Comparison of ENCODE assay signal across 8 mouse cellular contexts in genomic region chr17:45678106-45678505, GRCm38 (mm10). TPM values are rescaled to one million over a fixed set of nuclear protein-coding genes. Genes with fewer than 3 reads are reported as not detected.
DNase-seq lines count a peak whose midpoint lies in the region; ATAC-seq lines count a peak whose summit lies in the region.

No protein-coding gene starts in this region.

- H3K27ac ChIP-seq in hindbrain, embryonic 14.5 days, result no peak overlapping the region
- no peak overlapping the region for H3K27ac ChIP-seq in hindbrain, embryonic 12.5 days
- no peak overlapping the region for H3K27ac ChIP-seq in embryonic facial prominence, embryonic 11.5 days (replicated peaks; ENCODE audit: low read depth, low read length)
- no peak overlapping the region for H3K27ac ChIP-seq in limb, embryonic 10.5 days

- peak; percentile 49 for DNase-seq in hindbrain, embryonic 14.5 days (ENCODE audit: low spot score)
- DNase-seq in adrenal gland, adult 2 months, result peak; percentile 53
- DNase-seq in embryonic facial prominence, embryonic 11.5 days (ENCODE audit: low spot score), result peak; percentile 73
- DNase-seq in limb, embryonic 10.5 days (ENCODE audit: low spot score), result peak; percentile 84
- DNase-seq in retina, embryonic 14.5 days (ENCODE audit: low spot score), result peak; percentile 88

- WGBS in hindbrain, embryonic 14.5 days, result 42% methylated on average over 7 of the region's 7 CpGs
- WGBS in hindbrain, embryonic 12.5 days, result 27% methylated on average over 7 of the region's 7 CpGs
- WGBS in embryonic facial prominence, embryonic 11.5 days, result 32% methylated on average over 7 of the region's 7 CpGs
- 44% methylated on average over 7 of the region's 7 CpGs for WGBS in limb, embryonic 10.5 days

- H3K4me1 ChIP-seq in hindbrain, embryonic 14.5 days (replicated peaks; ENCODE audit: control insufficient read depth, insufficient read depth, low read length), result peaks cover 5% of the 10 kb centered on the region
- H3K4me1 ChIP-seq in hindbrain, embryonic 12.5 days, result peaks cover 11% of the 10 kb centered on the region
- peaks cover 4% of the 10 kb centered on the region; the same call in 1 of the 2 replicates for H3K4me1 ChIP-seq in embryonic facial prominence, embryonic 11.5 days (ENCODE audit: control insufficient read depth, insufficient read depth, low read length)
- peaks cover 14% of the 10 kb centered on the region for H3K4me1 ChIP-seq in limb, embryonic 10.5 days

- ATAC-seq in hindbrain, embryonic 14.5 days (ENCODE audit: low FRiP score), result 0 out of 2 replicates have a peak, but pooled peaks have one; percentile 0
- no peak for ATAC-seq in hindbrain, embryonic 12.5 days (ENCODE audit: low FRiP score)
- ATAC-seq in CD4-positive, CD25-positive, alpha-beta regulatory T cell, adult 4 months, result peak; percentile 53
- ATAC-seq in embryonic facial prominence, embryonic 11.5 days (replicated peaks; ENCODE audit: insufficient number of reproducible peaks, low FRiP score, low TSS enrichment, low read depth), result peak; percentile 25; the same call in 1 of the 2 replicates
- ATAC-seq in erythroid progenitor cell, adult 5-6 weeks (replicated peaks; ENCODE audit: low FRiP score, poor library complexity, severe bottlenecking), result no peak

- H3K36me3 ChIP-seq in hindbrain, embryonic 14.5 days (replicated peaks; ENCODE audit: control insufficient read depth, insufficient read depth), result peaks cover 56% of the 10 kb centered on the region
- peaks cover 56% of the 10 kb centered on the region for H3K36me3 ChIP-seq in hindbrain, embryonic 12.5 days
- no peaks in the 10 kb centered on the region for H3K36me3 ChIP-seq in embryonic facial prominence, embryonic 11.5 days (replicated peaks; ENCODE audit: control insufficient read depth, insufficient read depth, low read depth, low read length)
- H3K36me3 ChIP-seq in limb, embryonic 10.5 days, result peaks cover 60% of the 10 kb centered on the region

- no peaks in the 10 kb centered on the region for H3K9me3 ChIP-seq in hindbrain, embryonic 14.5 days (ENCODE audit: control insufficient read depth, low read length)
- no peaks in the 10 kb centered on the region for H3K9me3 ChIP-seq in hindbrain, embryonic 12.5 days (replicated peaks)
- no peaks in the 10 kb centered on the region for H3K9me3 ChIP-seq in embryonic facial prominence, embryonic 11.5 days (replicated peaks; ENCODE audit: control insufficient read depth, low read length)
- no peaks in the 10 kb centered on the region for H3K9me3 ChIP-seq in limb, embryonic 10.5 days (replicated peaks)

- no peak overlapping the region for H3K4me2 ChIP-seq in hindbrain, embryonic 14.5 days (replicated peaks)
- H3K4me2 ChIP-seq in hindbrain, embryonic 12.5 days (replicated peaks), result no peak overlapping the region
- H3K4me2 ChIP-seq in embryonic facial prominence, embryonic 11.5 days (ENCODE audit: low read depth, low read length), result no peak overlapping the region

- no peaks in the 10 kb centered on the region for H3K27me3 ChIP-seq in hindbrain, embryonic 14.5 days (ENCODE audit: control insufficient read depth, insufficient read depth, low read length)
- H3K27me3 ChIP-seq in hindbrain, embryonic 12.5 days, result no peaks in the 10 kb centered on the region
- no peaks in the 10 kb centered on the region for H3K27me3 ChIP-seq in embryonic facial prominence, embryonic 11.5 days (ENCODE audit: control insufficient read depth, insufficient read depth, low read length)
- no peaks in the 10 kb centered on the region for H3K27me3 ChIP-seq in limb, embryonic 10.5 days (ENCODE audit: low read depth, poor library complexity, severe bottlenecking)

- H3K4me3 ChIP-seq in hindbrain, embryonic 14.5 days (replicated peaks; ENCODE audit: low read length), result no peak overlapping the region
- H3K4me3 ChIP-seq in hindbrain, embryonic 12.5 days, result no peak overlapping the region
- no peak overlapping the region for H3K4me3 ChIP-seq in embryonic facial prominence, embryonic 11.5 days (ENCODE audit: low read depth, low read length)
- no peak overlapping the region for H3K4me3 ChIP-seq in limb, embryonic 10.5 days

- no peak overlapping the region for H3K9ac ChIP-seq in hindbrain, embryonic 14.5 days
- no peak overlapping the region for H3K9ac ChIP-seq in hindbrain, embryonic 12.5 days
- H3K9ac ChIP-seq in embryonic facial prominence, embryonic 11.5 days (replicated peaks; ENCODE audit: low read length), result no peak overlapping the region

RNA-seq across cellular contexts. Expression of gene Mrpl14, which starts 8.0 kb away (rescaled TPM):
- 116 and 132 TPM in 2 replicates for polyA plus RNA-seq in hindbrain, embryonic 14.5 days (2014; fragmentation: Nextera tagmentation; extraction: Ambion mirVana)
- polyA plus RNA-seq in hindbrain, embryonic 12.5 days (2016; fragmentation: Nextera tagmentation; extraction: Ambion mirVana), result 98.1 and 110 TPM in 2 replicates
- polyA plus RNA-seq in CD4-positive, CD25-positive, alpha-beta regulatory T cell, adult 4 months (2017; shearing (Covaris generic)), result 10 to 100 TPM; 91.5 to 92.9 TPM
- 100 to 1,000 TPM; 126 to 132 TPM for total RNA-seq in adrenal gland, adult 2 months (2021)
- 223 and 257 TPM in 2 replicates for polyA plus RNA-seq in adrenal gland, adult 2 months (2012; rRNA removed)
- 127 and 141 TPM in 2 replicates for polyA plus RNA-seq in embryonic facial prominence, embryonic 11.5 days (2014; fragmentation: Nextera tagmentation; extraction: Ambion mirVana)
- polyA plus RNA-seq in limb, embryonic 10.5 days (2016; fragmentation: Nextera tagmentation; extraction: Ambion mirVana), result 160 and 167 TPM in 2 replicates
- total RNA-seq in erythroid progenitor cell, adult 5-6 weeks (2015; ENCODE audit: low replicate concordance), result 28.8 and 39.8 TPM in 2 replicates
- total RNA-seq in erythroid progenitor cell, adult 5-6 weeks (2017; ENCODE audit: low replicate concordance), result 8.5 and 8.7 TPM in 2 replicates

RNA-seq across cellular contexts. Expression of gene Tmem63b, which starts 8.6 kb away (rescaled TPM):
- 114 and 116 TPM in 2 replicates for polyA plus RNA-seq in hindbrain, embryonic 14.5 days (2014; fragmentation: Nextera tagmentation; extraction: Ambion mirVana)
- polyA plus RNA-seq in hindbrain, embryonic 12.5 days (2016; fragmentation: Nextera tagmentation; extraction: Ambion mirVana), result 102 TPM in 2 replicates
- polyA plus RNA-seq in CD4-positive, CD25-positive, alpha-beta regulatory T cell, adult 4 months (2017; shearing (Covaris generic)), result 1 to 10 TPM; 3.8 to 4.8 TPM
- total RNA-seq in adrenal gland, adult 2 months (2021), result 10 to 100 TPM; 37.9 to 54.8 TPM
- 68.9 and 71.9 TPM in 2 replicates for polyA plus RNA-seq in adrenal gland, adult 2 months (2012; rRNA removed)
- 23.5 and 24.8 TPM in 2 replicates for polyA plus RNA-seq in embryonic facial prominence, embryonic 11.5 days (2014; fragmentation: Nextera tagmentation; extraction: Ambion mirVana)
- 35.5 and 36.1 TPM in 2 replicates for polyA plus RNA-seq in limb, embryonic 10.5 days (2016; fragmentation: Nextera tagmentation; extraction: Ambion mirVana)
- total RNA-seq in erythroid progenitor cell, adult 5-6 weeks (2015; ENCODE audit: low replicate concordance), result 3.2 and 3.8 TPM in 2 replicates
- total RNA-seq in erythroid progenitor cell, adult 5-6 weeks (2017; ENCODE audit: low replicate concordance), result 5.9 and 11.6 TPM in 2 replicates

RNA-seq across cellular contexts. Expression of gene Capn11, which starts 19.0 kb away (rescaled TPM):
- polyA plus RNA-seq in hindbrain, embryonic 14.5 days (2014; fragmentation: Nextera tagmentation; extraction: Ambion mirVana), result 2.3 TPM in 1 of 2 replicates, not detected in the other
- polyA plus RNA-seq in hindbrain, embryonic 12.5 days (2016; fragmentation: Nextera tagmentation; extraction: Ambion mirVana), result 1.4 and 2.4 TPM in 2 replicates
- polyA plus RNA-seq in CD4-positive, CD25-positive, alpha-beta regulatory T cell, adult 4 months (2017; shearing (Covaris generic)), result 1 to 10 TPM; 1.9 to 2.4 TPM
- under 1 TPM; 0.59 to 0.95 TPM for total RNA-seq in adrenal gland, adult 2 months (2021)
- 0.03 TPM in 1 of 2 replicates, not detected in the other for polyA plus RNA-seq in adrenal gland, adult 2 months (2012; rRNA removed)
- 0.28 and 0.52 TPM in 2 replicates for polyA plus RNA-seq in embryonic facial prominence, embryonic 11.5 days (2014; fragmentation: Nextera tagmentation; extraction: Ambion mirVana)
- polyA plus RNA-seq in limb, embryonic 10.5 days (2016; fragmentation: Nextera tagmentation; extraction: Ambion mirVana), result 0.59 and 0.98 TPM in 2 replicates
- total RNA-seq in erythroid progenitor cell, adult 5-6 weeks (2015; ENCODE audit: low replicate concordance), result 1.1 TPM in 1 of 2 replicates, not detected in the other
- 0.23 and 0.26 TPM in 2 replicates for total RNA-seq in erythroid progenitor cell, adult 5-6 weeks (2017; ENCODE audit: low replicate concordance)

RNA-seq across cellular contexts. Expression of gene 1600014C23Rik, which starts 55.5 kb away (rescaled TPM):
- polyA plus RNA-seq in hindbrain, embryonic 14.5 days (2014; fragmentation: Nextera tagmentation; extraction: Ambion mirVana), result not detected in 2 replicates
- polyA plus RNA-seq in hindbrain, embryonic 12.5 days (2016; fragmentation: Nextera tagmentation; extraction: Ambion mirVana), result not detected in 2 replicates
- not detected for polyA plus RNA-seq in CD4-positive, CD25-positive, alpha-beta regulatory T cell, adult 4 months (2017; shearing (Covaris generic))
- not detected for total RNA-seq in adrenal gland, adult 2 months (2021)
- not detected in 2 replicates for polyA plus RNA-seq in adrenal gland, adult 2 months (2012; rRNA removed)
- polyA plus RNA-seq in embryonic facial prominence, embryonic 11.5 days (2014; fragmentation: Nextera tagmentation; extraction: Ambion mirVana), result 0.61 TPM in 1 of 2 replicates, not detected in the other
- polyA plus RNA-seq in limb, embryonic 10.5 days (2016; fragmentation: Nextera tagmentation; extraction: Ambion mirVana), result 0.33 TPM in 1 of 2 replicates, not detected in the other
- total RNA-seq in erythroid progenitor cell, adult 5-6 weeks (2015; ENCODE audit: low replicate concordance), result not detected in 2 replicates
- total RNA-seq in erythroid progenitor cell, adult 5-6 weeks (2017; ENCODE audit: low replicate concordance), result not detected in 2 replicates

Comparison
In these comparisons a context has a peak if more than half of its experiments do, and no peak if none do; other contexts are left out.
1. ATAC-seq: peak in hindbrain, embryonic 14.5 days (single experiment), CD4-positive, CD25-positive, alpha-beta regulatory T cell, adult 4 months (single experiment) and embryonic facial prominence, embryonic 11.5 days (single experiment); none in hindbrain, embryonic 12.5 days (single experiment) and erythroid progenitor cell, adult 5-6 weeks (single experiment).
2. Peak in every context shown above with its lines, with median percentiles within 50 percentile points of each other: DNase-seq.